In the genomic region with DNA sequence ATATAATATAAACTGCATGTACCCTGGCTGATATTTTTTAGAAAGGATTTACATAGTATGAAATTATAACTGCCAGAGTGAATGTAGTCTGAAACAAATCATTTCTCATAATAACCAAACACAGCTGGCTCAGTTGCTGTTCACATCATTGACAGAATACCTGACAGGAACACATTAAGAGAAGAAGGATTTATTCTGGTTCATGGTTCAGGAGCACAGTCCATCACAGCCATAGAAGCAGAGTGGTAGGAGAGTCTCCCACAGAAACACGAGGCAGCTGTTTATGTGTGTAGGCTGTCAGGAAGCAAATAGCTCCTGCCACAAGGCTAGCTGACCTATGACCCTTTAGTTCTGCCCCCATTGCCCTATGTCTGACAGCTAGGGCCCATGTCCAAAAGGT, we compare ENCODE assay signal across 26 mouse cellular contexts.
DNase-seq lines count a peak whose midpoint lies in the region; ATAC-seq and TF ChIP-seq lines count a peak whose summit lies in the region.
"Had no signal": no experiment of that assay in that cellular context is flagged by ENCODE, and none has a peak within 500 bp of the region (broad histone marks: within the 10 kb centered on the region; RNA-seq: fewer than 3 reads in every experiment).

No protein-coding gene starts in this region.

- ATAC-seq in kidney, embryonic 16.5 days (ENCODE audit: low FRiP score, low TSS enrichment): no peak
- ATAC-seq in lung, embryonic 14.5 days (ENCODE audit: insufficient read depth): peak; percentile 75; the same call in 1 of the 2 replicates
- ATAC-seq: activated CD4-positive, CD25-positive, alpha-beta regulatory T cell, adult 4 months; CD4-positive, CD25-positive, alpha-beta regulatory T cell, adult 4 months; forebrain, embryonic 14.5 days; forebrain, embryonic 16.5 days; Patski had no signal

- TF ChIP-seq CTCF in lung, embryonic 14.5 days (IDR thresholded peaks at IDR 0.05; ENCODE audit: low read depth): no peak

- no peak overlapping the region for H3K9ac ChIP-seq in kidney, embryonic 16.5 days (replicated peaks; ENCODE audit: low read length)
- no peak overlapping the region for H3K9ac ChIP-seq in lung, embryonic 14.5 days
- H3K9ac ChIP-seq: embryonic facial prominence, embryonic 12.5 days; forebrain, embryonic 12.5 days had no signal

- peak; percentile 60 for DNase-seq in embryo, embryonic 10 days (ENCODE audit: low spot score)
- DNase-seq in embryo, embryonic 9.5 days (ENCODE audit: extremely low spot score): no peak
- DNase-seq in kidney, postnatal 4 days: peak; percentile 4 to 6
- peak; percentile 53 for DNase-seq in lung, embryonic 14.5 days
- no peak for DNase-seq in lung, adult 18-20 months
- DNase-seq in right cerebral cortex, postnatal 14 days: no peak
- DNase-seq: adrenal gland, adult 8-10 months; adrenal gland, postnatal 14 days; adrenal gland, postnatal 36 days; B cell, adult 2 months; cerebellum, adult 11-12 months; cerebellum, adult 2 months; cerebellum, adult 9-10 months; cerebellum, postnatal 10 days; cerebellum, postnatal 25 days had no signal

- H3K4me1 ChIP-seq in kidney, embryonic 16.5 days (ENCODE audit: insufficient read depth, low read length): no peaks in the 10 kb centered on the region
- no peaks in the 10 kb centered on the region for H3K4me1 ChIP-seq in lung, embryonic 14.5 days (ENCODE audit: insufficient read depth)
- H3K4me1 ChIP-seq: embryonic facial prominence, embryonic 10.5 days; embryonic facial prominence, embryonic 12.5 days; forebrain, embryonic 12.5 days had no signal

- WGBS in kidney, embryonic 16.5 days: 0% methylated on average over 1 of the region's 1 CpGs
- WGBS in lung, embryonic 14.5 days: 14% methylated on average over 1 of the region's 1 CpGs

- no peak overlapping the region for H3K4me2 ChIP-seq in kidney, embryonic 16.5 days (replicated peaks; ENCODE audit: low read depth, low read length)
- H3K4me2 ChIP-seq in lung, embryonic 14.5 days: no peak overlapping the region
- H3K4me2 ChIP-seq: embryonic facial prominence, embryonic 12.5 days; forebrain, embryonic 12.5 days had no signal

- H3K27ac ChIP-seq in kidney, embryonic 16.5 days (ENCODE audit: low read length): no peak overlapping the region
- H3K27ac ChIP-seq in lung, embryonic 14.5 days (ENCODE audit: low read depth): no peak overlapping the region
- H3K27ac ChIP-seq: embryonic facial prominence, embryonic 10.5 days; embryonic facial prominence, embryonic 12.5 days; forebrain, embryonic 12.5 days had no signal

- H3K36me3 ChIP-seq in kidney, embryonic 16.5 days (ENCODE audit: insufficient read depth, low read length): no peaks in the 10 kb centered on the region
- H3K36me3 ChIP-seq in lung, embryonic 14.5 days (ENCODE audit: insufficient read depth): no peaks in the 10 kb centered on the region
- H3K36me3 ChIP-seq: embryonic facial prominence, embryonic 10.5 days; embryonic facial prominence, embryonic 12.5 days; forebrain, embryonic 12.5 days; G1E had no signal

- H3K27me3 ChIP-seq in kidney, embryonic 16.5 days (ENCODE audit: insufficient read depth, low read length): no peaks in the 10 kb centered on the region
- no peaks in the 10 kb centered on the region for H3K27me3 ChIP-seq in lung, embryonic 14.5 days (ENCODE audit: insufficient read depth, low read length)
- H3K27me3 ChIP-seq: CH12.LX; embryonic facial prominence, embryonic 12.5 days; forebrain, embryonic 12.5 days; Patski had no signal

- no peaks in the 10 kb centered on the region for H3K9me3 ChIP-seq in kidney, embryonic 16.5 days (ENCODE audit: low read length)
- H3K9me3 ChIP-seq in lung, embryonic 14.5 days (ENCODE audit: low read depth, low read length): no peaks in the 10 kb centered on the region
- H3K9me3 ChIP-seq: embryonic facial prominence, embryonic 10.5 days; embryonic facial prominence, embryonic 12.5 days; forebrain, embryonic 12.5 days had no signal

- no peak overlapping the region for H3K4me3 ChIP-seq in kidney, embryonic 16.5 days (ENCODE audit: low read length)
- no peak overlapping the region for H3K4me3 ChIP-seq in lung, embryonic 14.5 days (ENCODE audit: low read depth, low read length)
- H3K4me3 ChIP-seq: embryonic facial prominence, embryonic 10.5 days; embryonic facial prominence, embryonic 12.5 days; forebrain, embryonic 12.5 days had no signal

Comparison
In these comparisons a context has a peak if more than half of its experiments do, and no peak if none do; other contexts are left out.
1. DNase-seq: peak in embryo, embryonic 10 days (single experiment), kidney, postnatal 4 days (2 of 2) and lung, embryonic 14.5 days (single experiment); none in embryo, embryonic 9.5 days (single experiment), lung, adult 18-20 months (0 of 2) and right cerebral cortex, postnatal 14 days (single experiment).